Mouse (Mus musculus) ES-Bruce4 (cell line): ENCODE data around the gene Mdga1.

Source experiments
- CTCF ChIP-seq: IDR thresholded peaks from one replicate; pipeline ENCODE4 v1.8.1; 2011; ENCODE audit warnings: low read depth, low read length
- EP300 ChIP-seq: IDR thresholded peaks from 2 replicates; pipeline ENCODE4 v1.6.1; 2011; ENCODE audit warnings: low read depth, low read length; ENCODE audit not compliant: insufficient read depth
- POLR2A ChIP-seq: IDR thresholded peaks from one replicate; pipeline ENCODE4 v1.8.1; 2011; ENCODE audit warnings: low read length; ENCODE audit not compliant: insufficient read depth

DNA sequence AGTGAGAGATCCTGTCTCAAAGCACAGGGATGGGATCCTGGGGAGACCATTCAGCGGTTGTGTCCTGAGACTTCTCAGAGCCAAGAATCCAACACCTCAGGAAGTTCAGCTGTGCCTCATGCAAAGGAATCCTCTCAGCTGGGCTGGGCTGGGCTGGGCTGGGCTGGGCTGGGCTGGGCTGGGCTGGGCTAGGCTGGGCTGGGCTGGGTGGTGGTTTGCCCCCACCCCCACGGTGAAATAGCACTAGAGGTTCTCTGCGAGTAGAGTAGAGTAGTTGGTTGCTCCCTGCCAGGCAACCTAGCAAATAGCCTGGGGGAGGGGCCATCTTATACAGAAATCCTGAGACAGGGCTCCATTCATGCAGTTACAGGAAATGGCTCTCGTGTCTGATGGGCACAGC lies 156.6 kb downstream of the Mdga1 start:
- TF ChIP-seq EP300: no peak
- no peak for TF ChIP-seq POLR2A
- TF ChIP-seq CTCF: no peak
